Mouse (Mus musculus) liver, embryonic 11.5 days (tissue): ENCODE measurements around the gene Cyp2j5. TPM values are rescaled to one million over a fixed set of nuclear protein-coding genes. Genes with fewer than 3 reads are reported as not detected.

ENCODE experiments used
- polyA plus RNA-seq: library from polyadenylated mRNA; unstranded; fragments of >200 nt; fragmentation: Nextera tagmentation; extraction: Ambion mirVana; gene quantifications from 2 replicates; pipeline ENCODE4 v1.2.1, GENCODE M21; 2014

The Cyp2j5 gene
- polyA plus RNA-seq, 1 experiment from 2014 or later: 0.10 TPM

Other genes with a start within 250 kb of the Cyp2j5 start
- not detected in 2 replicates for gene Cyp2j8, start 156.8 kb downstream of the Cyp2j5 start, polyA plus RNA-seq
- gene Cyp2j6, start 110.5 kb downstream of the Cyp2j5 start, polyA plus RNA-seq: 2.2 and 2.3 TPM in 2 replicates
- 0.12 and 0.43 TPM in 2 replicates for gene Cyp2j9, start 72.6 kb downstream of the Cyp2j5 start, polyA plus RNA-seq
- not detected in 2 replicates for gene Gm12695, start 121.0 kb upstream of the Cyp2j5 start, polyA plus RNA-seq